Mouse (Mus musculus) small intestine, adult 2 months (tissue): Measurements from ENCODE around the gene Tubal3. TPM values are rescaled to one million over a fixed set of nuclear protein-coding genes. Genes with fewer than 3 reads are reported as not detected.
A peak's percentile ranks its signal among the peaks of the same experiment; 100 is the strongest.
"Not testable (repeated sequence)": the region's sequence is repeated elsewhere in the genome, so short reads cannot be mapped to it uniquely, and the experiment has no call there.

Experiments
- H3K27ac ChIP-seq: fragments of 200-500 bp; 2 replicates; pipeline ENCODE4 v1.5.1; 2012; ENCODE audit warnings: low read depth, low read length, control low read depth, inconsistent platforms; ENCODE audit not compliant: insufficient read depth
- H3K27me3 ChIP-seq: fragments of 200-500 bp; 2 replicates; pipeline ENCODE4 v1.6.1; 2012; ENCODE audit warnings: mild to moderate bottlenecking, moderate library complexity, low read length, inconsistent platforms; ENCODE audit not compliant: control insufficient read depth, insufficient read depth
- H3K36me3 ChIP-seq: fragments of 200-500 bp; 2 replicates; pipeline ENCODE4 v1.6.1; 2012; ENCODE audit warnings: mild to moderate bottlenecking, low read length, control low read depth, inconsistent platforms; ENCODE audit not compliant: control insufficient read depth, insufficient read depth
- H3K4me1 ChIP-seq: fragments of 200-500 bp; 2 replicates; pipeline ENCODE4 v1.6.1; 2012; ENCODE audit warnings: low read length, inconsistent platforms, mixed read lengths; ENCODE audit not compliant: control insufficient read depth, insufficient read depth, insufficient read length
- H3K4me3 ChIP-seq: fragments of 200-500 bp; 2 replicates; pipeline ENCODE4 v1.5.1; 2012; ENCODE audit warnings: low read depth, mild to moderate bottlenecking, control low read depth, inconsistent platforms, low read length, moderate library complexity
- CTCF ChIP-seq: fragments of 200-500 bp; IDR thresholded peaks from 2 replicates; pipeline ENCODE4 v1.5.1; 2012; ENCODE audit warnings: low read depth, mild to moderate bottlenecking, control low read depth, inconsistent platforms, low read length, moderate library complexity, mixed read lengths; ENCODE audit not compliant: insufficient replicate concordance, insufficient read length; ENCODE audit errors: extremely low read depth
- POLR2A ChIP-seq: fragments of 200-500 bp; IDR thresholded peaks from 2 replicates; pipeline ENCODE4 v1.6.1; 2012; ENCODE audit warnings: low read depth, mild to moderate bottlenecking, control low read depth, inconsistent platforms, low read length, moderate library complexity
- WGBS: fragments of 180-500 bp; shearing (Covaris S2); methylation state at CpG from one replicate; pipeline ENCODE4 v1.1.7; 2018; 5-methylcytosine and 5-hydroxymethylcytosine counted together
- polyA plus RNA-seq: library from polyadenylated mRNA; depleted of rRNA; stranded (reverse); fragments of >200 nt; gene quantifications from 2 replicates; pipeline ENCODE4 v1.2.3, GENCODE M21; 2012

The Tubal3 gene
- polyA plus RNA-seq, 1 experiment, result 52.6 TPM

DNA sequence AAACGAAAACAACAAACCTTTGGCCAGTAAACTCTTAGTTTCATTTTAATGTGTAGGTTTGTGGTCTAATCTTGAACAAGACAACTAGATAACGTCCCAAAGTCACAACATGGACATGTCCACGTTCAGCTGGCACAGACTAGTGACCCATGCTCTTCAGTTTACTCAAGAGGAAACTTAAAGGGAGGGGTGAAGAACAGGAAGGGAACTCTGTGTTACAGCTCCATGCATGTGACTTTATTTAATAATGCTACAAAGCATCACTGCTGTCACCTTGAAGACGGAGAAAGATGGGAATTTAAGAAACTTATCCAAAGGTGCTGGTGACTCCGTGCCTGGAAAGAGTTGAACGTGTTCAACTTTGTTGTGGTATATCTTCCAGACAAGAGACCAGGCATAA lies 22.0 kb upstream of the Tubal3 start:
- peaks cover 18% of the 10 kb centered on the region; the same call in 1 of the 2 replicates for H3K4me1 ChIP-seq
- no peaks in the 10 kb centered on the region for H3K36me3 ChIP-seq
- 58% methylated on average over 6 of the region's 6 CpGs for WGBS
- peak overlapping the region; percentile 96 for H3K27ac ChIP-seq
- H3K27me3 ChIP-seq, result no peaks in the 10 kb centered on the region
- no peak for TF ChIP-seq CTCF
- no peak for TF ChIP-seq POLR2A
- no peak overlapping the region for H3K4me3 ChIP-seq

DNA sequence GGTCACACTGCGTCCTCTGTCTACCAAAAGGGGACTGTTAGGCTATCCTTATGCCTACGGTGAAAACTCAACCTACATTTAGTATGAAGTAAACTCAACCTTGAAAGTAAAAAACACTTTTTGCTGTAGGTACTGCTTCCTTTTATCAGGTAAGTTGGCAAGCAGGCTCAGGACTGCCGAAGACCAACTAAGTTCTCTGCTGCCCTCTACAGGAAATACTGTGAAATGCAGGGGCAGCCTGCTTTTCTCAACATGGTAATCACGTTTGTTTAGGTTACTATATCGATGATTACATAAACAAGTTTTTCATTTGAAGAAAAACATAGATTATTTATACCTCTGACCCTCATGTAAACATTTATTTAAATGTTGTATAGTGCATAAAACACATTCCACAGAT lies 21.2 kb upstream of the Tubal3 start:
- H3K4me1 ChIP-seq, result peaks cover 18% of the 10 kb centered on the region; the same call in 1 of the 2 replicates
- no peak overlapping the region for H3K4me3 ChIP-seq
- H3K27me3 ChIP-seq, result no peaks in the 10 kb centered on the region
- peak overlapping the region; percentile 96 for H3K27ac ChIP-seq
- WGBS, result 12% methylated on average over 5 of the region's 5 CpGs
- no peaks in the 10 kb centered on the region for H3K36me3 ChIP-seq
- TF ChIP-seq POLR2A, result no peak
- TF ChIP-seq CTCF, result peak; percentile 64; the same call in 1 of the 2 replicates

DNA sequence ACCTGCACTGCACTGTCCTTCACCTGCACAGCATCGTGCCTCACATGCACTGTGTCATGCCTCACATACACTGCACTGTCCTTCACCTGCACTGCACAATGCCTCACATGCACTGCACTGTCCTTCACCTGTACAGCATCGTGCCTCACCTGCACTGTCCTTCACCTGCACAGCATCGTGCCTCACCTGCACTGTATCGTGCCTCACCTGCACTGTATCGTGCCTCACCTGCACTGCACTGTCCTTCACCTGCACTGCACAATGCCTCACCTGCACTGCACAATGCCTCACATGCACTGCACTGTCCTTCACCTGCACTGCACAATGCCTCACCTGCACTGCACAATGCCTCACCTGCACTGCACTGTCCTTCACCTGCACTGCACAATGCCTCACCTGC lies 19.9 kb upstream of the Tubal3 start:
- WGBS, result 92% methylated on average over 5 of the region's 5 CpGs
- H3K4me1 ChIP-seq, result peaks cover 18% of the 10 kb centered on the region; the same call in 1 of the 2 replicates
- not testable (repeated sequence) for H3K27ac ChIP-seq, H3K36me3 ChIP-seq, H3K27me3 ChIP-seq, H3K4me3 ChIP-seq

DNA sequence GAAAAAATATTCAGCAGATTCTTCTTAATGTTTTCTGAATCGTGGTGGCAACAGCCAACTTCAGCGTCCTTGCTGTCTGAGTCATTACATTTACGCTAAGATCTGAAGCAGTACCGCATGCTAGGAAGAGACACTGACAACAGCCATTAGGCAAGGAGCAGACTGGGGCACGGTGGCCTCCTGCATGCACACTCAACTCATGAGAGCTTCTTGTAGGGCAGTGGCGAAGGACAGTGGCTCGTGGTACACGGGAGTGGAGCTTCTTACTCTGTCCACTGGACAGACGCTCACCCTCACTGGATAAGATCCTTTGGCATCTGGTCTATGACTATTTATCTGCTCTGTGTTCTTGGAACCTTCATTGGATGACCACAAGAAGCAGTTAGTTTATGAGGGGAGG lies 18.8 kb upstream of the Tubal3 start:
- no peak overlapping the region for H3K4me3 ChIP-seq
- no peaks in the 10 kb centered on the region for H3K27me3 ChIP-seq
- TF ChIP-seq POLR2A, result no peak
- no peak for TF ChIP-seq CTCF
- WGBS, result 90% methylated on average over 9 of the region's 9 CpGs
- no peaks in the 10 kb centered on the region; the same call in 1 of the 2 replicates for H3K36me3 ChIP-seq
- H3K4me1 ChIP-seq, result peaks cover 18% of the 10 kb centered on the region; the same call in 1 of the 2 replicates
- H3K27ac ChIP-seq, result no peak overlapping the region

DNA sequence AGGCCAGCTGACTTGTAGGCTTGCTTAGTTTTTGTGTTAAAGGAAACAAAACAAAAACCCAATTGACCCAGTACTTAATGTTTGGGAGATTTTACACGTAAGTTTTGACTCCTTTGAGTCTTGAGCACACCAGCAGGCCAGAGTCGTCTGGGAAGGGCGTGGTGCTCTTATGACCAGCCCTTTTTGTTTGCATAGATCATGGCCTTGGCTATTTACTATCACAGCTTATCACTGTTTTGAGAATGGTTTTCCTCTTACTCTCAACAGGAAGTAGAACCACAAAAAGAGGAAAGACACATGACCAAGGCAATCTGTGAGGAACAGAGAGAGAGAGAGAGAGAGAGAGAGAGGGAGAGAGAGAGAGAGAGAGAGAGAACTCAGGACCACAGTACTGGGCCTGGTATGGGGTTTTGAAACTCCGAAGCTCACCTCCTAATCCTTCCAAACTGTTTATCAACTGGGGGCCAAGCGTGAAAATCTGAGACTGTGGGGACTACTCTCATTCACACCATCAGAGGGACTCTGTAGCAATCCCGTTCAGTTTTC lies 10.8 kb upstream of the Tubal3 start:
- TF ChIP-seq POLR2A (no peak), CTCF (no peak)
- 51% methylated on average over 6 of the region's 6 CpGs for WGBS
- H3K4me1 ChIP-seq, result peaks cover 4% of the 10 kb centered on the region; the same call in 1 of the 2 replicates
- peaks cover 1% of the 10 kb centered on the region; the same call in 1 of the 2 replicates for H3K36me3 ChIP-seq
- H3K27ac ChIP-seq, result no peak overlapping the region
- no peaks in the 10 kb centered on the region for H3K27me3 ChIP-seq
- no peak overlapping the region for H3K4me3 ChIP-seq

DNA sequence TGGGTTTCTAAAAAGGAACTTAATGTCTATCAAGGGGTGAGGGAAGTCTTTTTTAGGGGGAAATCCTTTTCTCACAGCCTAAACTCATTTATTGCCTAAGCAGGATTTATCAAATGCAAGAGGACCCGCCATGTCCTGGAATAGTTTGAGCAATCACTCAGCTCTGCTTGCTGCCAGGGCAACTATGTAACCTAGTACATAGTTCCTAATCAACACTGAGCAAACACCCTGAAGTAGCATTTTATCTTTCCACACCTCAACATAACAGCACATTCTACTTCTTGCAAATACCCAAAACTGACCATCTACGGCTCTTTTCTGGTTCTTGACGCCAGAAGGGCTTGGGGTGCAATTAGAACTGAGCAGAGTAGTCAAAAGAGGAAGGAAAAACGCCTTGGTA lies 9.8 kb upstream of the Tubal3 start:
- Histone ChIP-seq H3K4me1 (peaks cover 4% of the 10 kb centered on the region; the same call in 1 of the 2 replicates), H3K36me3 (peaks cover 2% of the 10 kb centered on the region; the same call in 1 of the 2 replicates), H3K27ac (no peak overlapping the region), H3K27me3 (no peaks in the 10 kb centered on the region), H3K4me3 (no peak overlapping the region)
- TF ChIP-seq CTCF, result no peak
- 53% methylated on average over 4 of the region's 4 CpGs for WGBS

DNA sequence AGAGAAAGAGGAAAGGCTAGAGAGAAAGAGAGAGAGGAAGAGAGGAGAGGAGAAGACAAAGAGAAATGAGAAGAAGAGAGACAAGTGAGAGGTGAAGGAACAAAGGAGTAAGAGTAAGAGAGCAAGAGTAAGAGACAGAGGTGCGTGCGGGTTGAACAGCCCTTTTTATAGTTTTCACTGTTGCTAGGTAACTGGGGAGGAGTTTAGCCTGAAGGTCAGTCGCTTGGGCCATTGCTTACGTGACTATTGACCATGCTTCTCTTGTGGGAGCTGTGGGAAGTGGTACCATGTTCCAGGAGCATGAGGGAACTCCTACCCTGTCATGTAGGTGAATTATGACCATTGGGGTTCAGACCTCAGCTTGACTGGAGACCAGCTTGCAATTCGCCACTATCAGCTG lies 7.7 kb upstream of the Tubal3 start:
- H3K4me3 ChIP-seq, result no peak overlapping the region
- peaks cover 2% of the 10 kb centered on the region; the same call in 1 of the 2 replicates for H3K36me3 ChIP-seq
- no peak overlapping the region for H3K27ac ChIP-seq
- no peaks in the 10 kb centered on the region for H3K27me3 ChIP-seq
- TF ChIP-seq POLR2A (no peak), CTCF (no peak)
- 89% methylated on average over 5 of the region's 5 CpGs for WGBS
- peaks cover 4% of the 10 kb centered on the region; the same call in 1 of the 2 replicates for H3K4me1 ChIP-seq
